Mouse (Mus musculus) kidney, postnatal 0 days (tissue): ENCODE data around the gene Scyl1. TPM values are rescaled to one million over a fixed set of nuclear protein-coding genes. Genes with fewer than 3 reads are reported as not detected.

Source experiments
- ATAC-seq: fragments of 200-750 bp; cut with Nextera tagmentation; replicated peaks from 2 replicates; pipeline ENCODE4 v1.8.0; 2017; ENCODE audit warnings: low read depth, moderate number of reproducible peaks, moderate TSS enrichment, moderate library complexity; ENCODE audit not compliant: low FRiP score
- DNase-seq: peaks from one replicate; pipeline ENCODE4 v3.0.0-alpha.2; 2016; ENCODE audit warnings: low spot score
- H3K27ac ChIP-seq: fragments of 300-500 bp; sonication (generic); 2 replicates; pipeline ENCODE4 v1.5.1; 2014; ENCODE audit warnings: mild to moderate bottlenecking
- H3K27me3 ChIP-seq: fragments of 300-500 bp; sonication (generic); 2 replicates; pipeline ENCODE4 v1.6.1; 2014; ENCODE audit warnings: low read length, mixed read lengths; ENCODE audit not compliant: insufficient read depth
- H3K36me3 ChIP-seq: fragments of 300-500 bp; sonication (generic); 2 replicates; pipeline ENCODE4 v1.6.1; 2014; ENCODE audit warnings: low read length, mixed read lengths; ENCODE audit not compliant: insufficient read depth
- H3K4me1 ChIP-seq: fragments of 300-500 bp; sonication (generic); replicated peaks from 2 replicates; pipeline ENCODE4 v1.6.1; 2014; ENCODE audit warnings: antibody characterized with exemption, low read length, mixed read lengths; ENCODE audit not compliant: insufficient read depth
- H3K4me2 ChIP-seq: fragments of 300-500 bp; sonication (generic); 2 replicates; pipeline ENCODE4 v1.6.1; 2014; ENCODE audit warnings: mild to moderate bottlenecking, low read length, moderate library complexity, mixed read lengths
- H3K4me3 ChIP-seq: fragments of 300-500 bp; sonication (generic); replicated peaks from 2 replicates; pipeline ENCODE4 v1.5.1; 2014; ENCODE audit warnings: low read depth, low read length
- H3K9ac ChIP-seq: fragments of 300-500 bp; sonication (generic); 2 replicates; pipeline ENCODE4 v1.6.1; 2014; ENCODE audit warnings: low read depth, low read length
- H3K9me3 ChIP-seq: fragments of 300-500 bp; sonication (generic); replicated peaks from 2 replicates; pipeline ENCODE4 v1.6.1; 2016; ENCODE audit warnings: low read length, inconsistent platforms, mixed read lengths
- CTCF ChIP-seq: IDR thresholded peaks from 2 replicates; pipeline ENCODE4 v1.5.1; 2016; ENCODE audit warnings: antibody characterized with exemption, low read depth, mild to moderate bottlenecking, moderate library complexity
- WGBS: fragments of 180-500 bp; shearing (Covaris S2); extraction: QIAGEN DNeasy Blood & Tissue Kit; methylation state at CpG from one replicate; pipeline ENCODE4 v1.1.7; 2014; 5-methylcytosine and 5-hydroxymethylcytosine counted together
- polyA plus RNA-seq: library from polyadenylated mRNA; unstranded; fragments of >200 nt; fragmentation: Nextera tagmentation; extraction: Ambion mirVana; gene quantifications from 2 replicates; pipeline ENCODE4 v1.2.1, GENCODE M21; 2015

Scyl1 gene
- polyA plus RNA-seq, 1 experiment from 2014 or later, result 63.5 TPM

GRCm38 (mm10) chr19:5745756-5746710, 25.2 kb downstream of the Scyl1 start:
- DNase-seq, result no peak
- H3K9ac ChIP-seq, result peak overlapping the region; percentile 56

GRCm38 (mm10) chr19:5743576-5743975, 27.6 kb downstream of the Scyl1 start:
- H3K9ac ChIP-seq, result 0 out of 2 replicates have a peak overlapping the region, but pooled peaks have one; percentile 10
- TF ChIP-seq CTCF, result 0 out of 2 replicates have a peak, but pooled peaks have one; percentile 1
- H3K27ac ChIP-seq, result no peak overlapping the region
- H3K4me2 ChIP-seq, result peak overlapping the region; percentile 96; the same call in 1 of the 2 replicates
- H3K36me3 ChIP-seq, result no peaks in the 10 kb centered on the region
- peak; percentile 30 for DNase-seq
- no peaks in the 10 kb centered on the region for H3K27me3 ChIP-seq
- peaks cover 36% of the 10 kb centered on the region for H3K4me1 ChIP-seq
- WGBS, result 42% methylated on average over 5 of the region's 5 CpGs
- no peaks in the 10 kb centered on the region for H3K9me3 ChIP-seq
- H3K4me3 ChIP-seq, result no peak overlapping the region
- no peak for ATAC-seq

More at GRCm38 (mm10) chr19:5745756-5746710, 25.2 kb downstream of the Scyl1 start:
- Histone ChIP-seq H3K27me3 (peaks cover 4% of the 10 kb centered on the region; the same call in 1 of the 2 replicates), H3K36me3 (no peaks in the 10 kb centered on the region), H3K4me3 (peak overlapping the region; percentile 14), H3K4me1 (peaks cover 27% of the 10 kb centered on the region), H3K9me3 (no peaks in the 10 kb centered on the region), H3K27ac (no peak overlapping the region), H3K4me2 (peak overlapping the region; percentile 54)
- ATAC-seq, result no peak
- 9% methylated on average over 34 of the region's 36 CpGs for WGBS
- no peak for TF ChIP-seq CTCF

- peak overlapping the region; percentile 84 for H3K27ac ChIP-seq
- ATAC-seq (0 out of 2 replicates have a peak, but pooled peaks have one; percentile 1), DNase-seq (peak; percentile 36)
- no peak for TF ChIP-seq CTCF
- H3K4me1 ChIP-seq, result peaks cover 36% of the 10 kb centered on the region
- no peaks in the 10 kb centered on the region for H3K36me3 ChIP-seq
- H3K9me3 ChIP-seq, result no peaks in the 10 kb centered on the region
- H3K4me3 ChIP-seq, result peak overlapping the region; percentile 64
- H3K4me2 ChIP-seq, result peak overlapping the region; percentile 96
- peak overlapping the region; percentile 82 for H3K9ac ChIP-seq
- 3% methylated on average over 32 of the region's 32 CpGs for WGBS
- H3K27me3 ChIP-seq, result no peaks in the 10 kb centered on the region
Measured at GRCm38 (mm10) chr19:5742241-5742641, 29.0 kb downstream of the Scyl1 start.

GRCm38 (mm10) chr19:5741641-5742240, 29.5 kb downstream of the Scyl1 start:
- H3K9ac ChIP-seq, result peak overlapping the region; percentile 82
- no peaks in the 10 kb centered on the region for H3K9me3 ChIP-seq
- no peaks in the 10 kb centered on the region for H3K27me3 ChIP-seq
- peak overlapping the region; percentile 96 for H3K4me2 ChIP-seq
- H3K27ac ChIP-seq, result peak overlapping the region; percentile 84
- peaks cover 36% of the 10 kb centered on the region for H3K4me1 ChIP-seq
- no peaks in the 10 kb centered on the region for H3K36me3 ChIP-seq
- under 1% methylated on average over 49 of the region's 55 CpGs for WGBS
- DNase-seq (peak; percentile 90), ATAC-seq (peak; percentile 30; the same call in 1 of the 2 replicates)
- peak overlapping the region; percentile 64 for H3K4me3 ChIP-seq
- no peak for TF ChIP-seq CTCF

GRCm38 (mm10) chr19:5740320-5741317, 30.6 kb downstream of the Scyl1 start, which contains the start of gene Ltbp3:
Gene Ltbp3, plus strand, starts transcription at chr19:5740904.
- 25% methylated on average over 13 of the region's 14 CpGs for WGBS
- Histone ChIP-seq H3K9me3 (no peaks in the 10 kb centered on the region), H3K4me1 (peaks cover 30% of the 10 kb centered on the region), H3K4me3 (peak within 1 kb of the TSS; percentile 64), H3K4me2 (peak within 1 kb of the TSS; percentile 96), H3K27ac (peak within 1 kb of the TSS; percentile 84), H3K9ac (peak within 1 kb of the TSS; percentile 82), H3K27me3 (no peaks in the 10 kb centered on the region), H3K36me3 (no peaks in the 10 kb centered on the region)
- no peak for TF ChIP-seq CTCF
- ATAC-seq (no peak), DNase-seq (peak; percentile 55)
